Mouse (Mus musculus) CD8-positive naive resting alpha-beta T cell, adult 2 months (primary cell): ENCODE results near the gene Luc7l3.
"Not testable (repeated sequence)": the region's sequence is repeated elsewhere in the genome, so short reads cannot be mapped to it uniquely, and the experiment has no call there.

Source experiments
- DNase-seq, 2 experiments: peaks; one replicate each; pipeline ENCODE4 v3.0.0; 2022; ENCODE audit warnings: low read depth in 2 of 2, low spot score in 2 of 2

Gene Luc7l3

GRCm38 (mm10) chr11:94314098-94314652 is 7.6 kb downstream of the Luc7l3 start:
- DNase-seq, result no peak

GRCm38 (mm10) chr11:94312733-94313132 is 9.1 kb downstream of the Luc7l3 start:
- DNase-seq, result no peak

GRCm38 (mm10) chr11:94294996-94295845 is 26.6 kb downstream of the Luc7l3 start:
- DNase-seq, result no peak

GRCm38 (mm10) chr11:94290062-94290740 is 31.6 kb downstream of the Luc7l3 start:
- no peak for DNase-seq

GRCm38 (mm10) chr11:94287105-94287504 is 34.7 kb downstream of the Luc7l3 start:
- DNase-seq, result no peak

GRCm38 (mm10) chr11:94285886-94286574 is 35.8 kb downstream of the Luc7l3 start:
- DNase-seq, result no peak

- no peak for DNase-seq
Measured at GRCm38 (mm10) chr11:94283536-94284099, 38.2 kb downstream of the Luc7l3 start.

- no peak for DNase-seq
Measured at GRCm38 (mm10) chr11:94282291-94282690, 39.5 kb downstream of the Luc7l3 start.

GRCm38 (mm10) chr11:94281199-94282181 is 40.3 kb downstream of the Luc7l3 start, which contains the start of gene Gm21885:
Gene Gm21885, plus strand, starts transcription at chr11:94281873.
- no peak for DNase-seq

GRCm38 (mm10) chr11:94276869-94277337 is 44.9 kb downstream of the Luc7l3 start:
- peak; percentile 73 to 80 for DNase-seq

- DNase-seq, result peak; percentile 44 to 63
Measured at GRCm38 (mm10) chr11:94275686-94276085, 46.1 kb downstream of the Luc7l3 start.

- DNase-seq, result no peak
Measured at GRCm38 (mm10) chr11:94275226-94275625, 46.6 kb downstream of the Luc7l3 start.

GRCm38 (mm10) chr11:94274206-94274867 is 47.5 kb downstream of the Luc7l3 start:
- no peak for DNase-seq

GRCm38 (mm10) chr11:94272960-94273927 is 48.5 kb downstream of the Luc7l3 start:
- no peak for DNase-seq

GRCm38 (mm10) chr11:94271015-94271414 is 50.8 kb downstream of the Luc7l3 start:
- no peak for DNase-seq

- DNase-seq, result no peak
Measured at GRCm38 (mm10) chr11:94269906-94270305, 51.9 kb downstream of the Luc7l3 start.

GRCm38 (mm10) chr11:94268761-94269160 is 53.0 kb downstream of the Luc7l3 start:
- DNase-seq, result no peak

GRCm38 (mm10) chr11:94266155-94266554 is 55.6 kb downstream of the Luc7l3 start:
- not testable (repeated sequence) for DNase-seq
